Mouse (Mus musculus): ENCODE measurements around the gene Rapgef4. TPM values are rescaled to one million over a fixed set of nuclear protein-coding genes. Genes with fewer than 3 reads are reported as not detected.

Rapgef4 gene
- polyA plus RNA-seq, 1 experiment from 2014 or later = 18.3 TPM

DNA sequence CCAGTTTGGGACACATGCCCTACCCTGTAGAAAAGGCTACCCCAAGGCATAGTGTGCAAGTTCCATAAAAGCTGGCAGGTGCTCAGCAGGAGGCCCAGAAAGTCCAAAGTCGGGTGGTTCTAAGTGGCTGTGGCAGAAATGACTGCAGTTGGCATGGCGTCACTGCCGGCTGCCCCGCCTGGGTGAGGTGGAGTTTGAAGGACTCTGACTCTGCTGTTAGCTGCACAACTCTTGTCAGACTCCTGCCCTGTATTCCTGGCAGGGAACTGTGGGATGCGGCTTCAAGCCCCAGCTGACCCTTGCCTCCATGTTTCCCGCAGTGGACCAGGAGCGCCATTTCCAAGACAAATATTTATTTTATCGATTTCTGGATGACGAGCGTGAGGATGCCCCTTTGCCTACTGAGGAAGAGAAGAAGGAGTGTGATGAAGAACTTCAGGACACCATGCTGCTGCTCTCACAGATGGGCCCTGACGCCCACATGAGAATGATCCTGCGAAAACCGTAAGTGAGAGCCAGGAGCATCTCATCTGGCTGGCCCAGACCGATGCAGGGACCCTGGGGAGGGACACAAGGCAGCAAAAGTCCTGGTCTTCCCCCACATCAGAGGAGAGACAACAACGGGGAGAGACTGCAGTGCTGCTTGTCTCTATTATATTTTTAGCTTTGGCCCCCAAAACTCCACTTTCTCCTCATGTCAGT is 198.7 kb downstream of the Rapgef4 start:
- Histone ChIP-seq H3K36me3 (ENCODE audit: control insufficient read depth, insufficient read depth, low read length) (no peaks in the 10 kb centered on the region), H3K9ac (replicated peaks; ENCODE audit: low read length) (no peak overlapping the region), H3K4me1 (ENCODE audit: control insufficient read depth, insufficient read depth, low read length) (peaks cover 9% of the 10 kb centered on the region; the same call in 1 of the 2 replicates), H3K4me3 (replicated peaks; ENCODE audit: low read depth, low read length) (no peak overlapping the region), H3K27ac (replicated peaks; ENCODE audit: low read depth, low read length) (no peak overlapping the region), H3K9me3 (ENCODE audit: control insufficient read depth, low read length) (no peaks in the 10 kb centered on the region), H3K4me2 (ENCODE audit: low read length) (no peak overlapping the region), H3K27me3 (ENCODE audit: control insufficient read depth, insufficient read depth, low read length) (no peaks in the 10 kb centered on the region)
- WGBS = 95% methylated on average over 15 of the region's 15 CpGs
- ATAC-seq (ENCODE audit: low FRiP score, low TSS enrichment) = no peak
- DNase-seq = no peak

DNA sequence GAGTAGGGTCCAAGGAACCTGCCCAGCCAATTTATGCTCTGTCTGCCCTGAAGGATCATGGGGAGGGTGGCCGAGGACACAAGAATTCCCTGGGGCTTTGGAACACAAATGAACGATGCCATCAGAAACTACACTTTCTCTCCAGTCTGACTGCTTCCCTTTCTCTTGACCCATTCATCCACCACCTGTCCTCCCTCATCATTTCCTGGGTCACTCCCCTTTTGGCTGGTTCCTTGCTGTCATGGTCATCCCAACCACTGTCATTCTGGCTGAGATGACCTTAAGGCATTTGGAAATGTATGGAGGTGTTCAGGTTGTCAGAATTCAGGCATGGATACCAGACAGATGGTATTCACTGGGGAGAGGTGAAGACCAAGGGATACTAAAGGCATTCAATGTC is 200.4 kb downstream of the Rapgef4 start:
- Histone ChIP-seq H3K4me1 (ENCODE audit: control insufficient read depth, insufficient read depth, low read length) (peaks cover 3% of the 10 kb centered on the region; the same call in 1 of the 2 replicates), H3K9ac (replicated peaks; ENCODE audit: low read length) (no peak overlapping the region), H3K27me3 (ENCODE audit: control insufficient read depth, insufficient read depth, low read length) (no peaks in the 10 kb centered on the region), H3K27ac (replicated peaks; ENCODE audit: low read depth, low read length) (no peak overlapping the region), H3K9me3 (ENCODE audit: control insufficient read depth, low read length) (no peaks in the 10 kb centered on the region), H3K4me2 (ENCODE audit: low read length) (no peak overlapping the region), H3K36me3 (ENCODE audit: control insufficient read depth, insufficient read depth, low read length) (no peaks in the 10 kb centered on the region), H3K4me3 (replicated peaks; ENCODE audit: low read depth, low read length) (no peak overlapping the region)
- ATAC-seq (ENCODE audit: low FRiP score, low TSS enrichment) (no peak), DNase-seq (no peak)
- WGBS = 64% methylated on average over 2 of the region's 2 CpGs

GRCm38 (mm10) chr2:72183751-72184150 is 202.7 kb downstream of the Rapgef4 start:
- Histone ChIP-seq H3K36me3 (ENCODE audit: control insufficient read depth, insufficient read depth, low read length) (no peaks in the 10 kb centered on the region), H3K4me3 (replicated peaks; ENCODE audit: low read depth, low read length) (no peak overlapping the region), H3K9ac (replicated peaks; ENCODE audit: low read length) (no peak overlapping the region), H3K27ac (replicated peaks; ENCODE audit: low read depth, low read length) (no peak overlapping the region), H3K9me3 (ENCODE audit: control insufficient read depth, low read length) (no peaks in the 10 kb centered on the region), H3K27me3 (ENCODE audit: control insufficient read depth, insufficient read depth, low read length) (no peaks in the 10 kb centered on the region), H3K4me2 (ENCODE audit: low read length) (no peak overlapping the region), H3K4me1 (ENCODE audit: control insufficient read depth, insufficient read depth, low read length) (peaks cover 3% of the 10 kb centered on the region; the same call in 1 of the 2 replicates)
- DNase-seq = no peak
- no peak for ATAC-seq (ENCODE audit: low FRiP score, low TSS enrichment)
- 79% methylated on average over 3 of the region's 3 CpGs for WGBS

- no peaks in the 10 kb centered on the region for H3K36me3 ChIP-seq (ENCODE audit: control insufficient read depth, insufficient read depth, low read length)
- DNase-seq (no peak), ATAC-seq (ENCODE audit: low FRiP score, low TSS enrichment) (no peak)
- 0 out of 2 replicates have a peak, but pooled peaks cover under 1% of the 10 kb centered on the region for H3K9me3 ChIP-seq (ENCODE audit: control insufficient read depth, low read length)
- no peak overlapping the region for H3K9ac ChIP-seq (replicated peaks; ENCODE audit: low read length)
- no peak overlapping the region for H3K4me2 ChIP-seq (ENCODE audit: low read length)
- WGBS = 78% methylated on average over 6 of the region's 6 CpGs
- H3K4me1 ChIP-seq (ENCODE audit: control insufficient read depth, insufficient read depth, low read length) = no peaks in the 10 kb centered on the region
- no peak overlapping the region for H3K4me3 ChIP-seq (replicated peaks; ENCODE audit: low read depth, low read length)
- no peaks in the 10 kb centered on the region for H3K27me3 ChIP-seq (ENCODE audit: control insufficient read depth, insufficient read depth, low read length)
- H3K27ac ChIP-seq (replicated peaks; ENCODE audit: low read depth, low read length) = no peak overlapping the region
Measured at GRCm38 (mm10) chr2:72196190-72196965, 215.3 kb downstream of the Rapgef4 start.

- Histone ChIP-seq H3K4me3 (replicated peaks; ENCODE audit: low read depth, low read length) (no peak overlapping the region), H3K27me3 (ENCODE audit: control insufficient read depth, insufficient read depth, low read length) (no peaks in the 10 kb centered on the region), H3K9me3 (ENCODE audit: control insufficient read depth, low read length) (no peaks in the 10 kb centered on the region), H3K36me3 (ENCODE audit: control insufficient read depth, insufficient read depth, low read length) (no peaks in the 10 kb centered on the region), H3K4me2 (ENCODE audit: low read length) (no peak overlapping the region), H3K9ac (replicated peaks; ENCODE audit: low read length) (no peak overlapping the region), H3K27ac (replicated peaks; ENCODE audit: low read depth, low read length) (no peak overlapping the region), H3K4me1 (ENCODE audit: control insufficient read depth, insufficient read depth, low read length) (no peaks in the 10 kb centered on the region)
- no peak for DNase-seq
- WGBS = 66% methylated on average over 3 of the region's 3 CpGs
- no peak for ATAC-seq (ENCODE audit: low FRiP score, low TSS enrichment)
Measured at GRCm38 (mm10) chr2:72197026-72197425, 216.0 kb downstream of the Rapgef4 start.

GRCm38 (mm10) chr2:72199451-72199850 is 218.4 kb downstream of the Rapgef4 start:
- Histone ChIP-seq H3K36me3 (ENCODE audit: control insufficient read depth, insufficient read depth, low read length) (no peaks in the 10 kb centered on the region), H3K9me3 (ENCODE audit: control insufficient read depth, low read length) (no peaks in the 10 kb centered on the region), H3K27ac (replicated peaks; ENCODE audit: low read depth, low read length) (no peak overlapping the region), H3K9ac (replicated peaks; ENCODE audit: low read length) (no peak overlapping the region), H3K4me1 (ENCODE audit: control insufficient read depth, insufficient read depth, low read length) (no peaks in the 10 kb centered on the region), H3K4me2 (ENCODE audit: low read length) (no peak overlapping the region), H3K27me3 (ENCODE audit: control insufficient read depth, insufficient read depth, low read length) (no peaks in the 10 kb centered on the region), H3K4me3 (replicated peaks; ENCODE audit: low read depth, low read length) (no peak overlapping the region)
- WGBS = 95% methylated on average over 2 of the region's 2 CpGs
- no peak for DNase-seq
- ATAC-seq (ENCODE audit: low FRiP score, low TSS enrichment) = no peak

- H3K27ac ChIP-seq (replicated peaks; ENCODE audit: low read depth, low read length) = no peak overlapping the region
- H3K9me3 ChIP-seq (ENCODE audit: control insufficient read depth, low read length) = no peaks in the 10 kb centered on the region
- 68% methylated on average over 9 of the region's 9 CpGs for WGBS
- H3K9ac ChIP-seq (replicated peaks; ENCODE audit: low read length) = no peak overlapping the region
- H3K36me3 ChIP-seq (ENCODE audit: control insufficient read depth, insufficient read depth, low read length) = no peaks in the 10 kb centered on the region
- ATAC-seq (ENCODE audit: low FRiP score, low TSS enrichment) (no peak), DNase-seq (no peak)
- H3K4me1 ChIP-seq (ENCODE audit: control insufficient read depth, insufficient read depth, low read length) = no peaks in the 10 kb centered on the region
- H3K4me3 ChIP-seq (replicated peaks; ENCODE audit: low read depth, low read length) = no peak overlapping the region
- no peaks in the 10 kb centered on the region for H3K27me3 ChIP-seq (ENCODE audit: control insufficient read depth, insufficient read depth, low read length)
- no peak overlapping the region for H3K4me2 ChIP-seq (ENCODE audit: low read length)
Measured at GRCm38 (mm10) chr2:72201506-72201905, 220.5 kb downstream of the Rapgef4 start.

DNA sequence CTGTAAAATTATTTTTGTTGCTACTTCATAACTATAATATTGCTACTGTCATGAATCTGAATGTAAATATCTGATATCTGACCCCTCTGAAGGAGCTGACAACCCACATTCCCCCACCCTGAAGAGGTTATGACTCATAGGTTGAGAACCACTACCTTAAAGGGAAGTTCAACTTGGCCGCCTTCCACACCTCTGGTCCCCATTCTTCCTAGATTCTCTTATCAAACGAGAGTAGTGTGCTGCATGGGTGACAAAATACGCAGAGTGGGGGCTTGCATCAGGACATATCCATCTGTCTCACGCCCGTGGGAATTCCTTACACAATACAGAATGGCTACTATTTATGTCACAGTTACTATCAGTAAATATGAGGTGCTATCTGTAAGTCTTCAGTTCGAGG is 221.2 kb downstream of the Rapgef4 start:
- H3K4me2 ChIP-seq (ENCODE audit: low read length) = no peak overlapping the region
- ATAC-seq (ENCODE audit: low FRiP score, low TSS enrichment) (no peak), DNase-seq (no peak)
- no peaks in the 10 kb centered on the region for H3K4me1 ChIP-seq (ENCODE audit: control insufficient read depth, insufficient read depth, low read length)
- 88% methylated on average over 6 of the region's 6 CpGs for WGBS
- no peak overlapping the region for H3K4me3 ChIP-seq (replicated peaks; ENCODE audit: low read depth, low read length)
- no peaks in the 10 kb centered on the region for H3K36me3 ChIP-seq (ENCODE audit: control insufficient read depth, insufficient read depth, low read length)
- H3K27ac ChIP-seq (replicated peaks; ENCODE audit: low read depth, low read length) = no peak overlapping the region
- no peak overlapping the region for H3K9ac ChIP-seq (replicated peaks; ENCODE audit: low read length)
- H3K9me3 ChIP-seq (ENCODE audit: control insufficient read depth, low read length) = no peaks in the 10 kb centered on the region
- H3K27me3 ChIP-seq (ENCODE audit: control insufficient read depth, insufficient read depth, low read length) = no peaks in the 10 kb centered on the region

DNA sequence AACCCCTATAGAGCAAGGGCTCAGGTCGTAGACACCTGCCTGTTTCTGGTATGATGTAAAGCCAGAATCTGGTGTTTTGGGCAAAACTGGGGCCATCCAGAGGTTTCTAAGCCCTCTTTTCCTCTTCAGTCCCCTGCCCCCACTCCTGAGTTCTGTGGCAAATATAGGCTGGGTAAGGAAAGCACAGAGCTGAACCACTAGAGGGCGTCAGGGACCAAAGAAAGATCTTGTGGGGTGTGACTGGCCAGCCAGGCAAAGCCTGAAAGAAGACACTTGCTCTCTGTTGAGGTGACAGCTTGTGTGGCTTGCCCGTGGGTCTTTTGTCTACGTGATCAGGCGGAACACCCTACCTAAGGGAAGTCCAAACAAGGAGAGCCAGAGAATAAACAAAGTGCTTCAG is 222.6 kb downstream of the Rapgef4 start:
- Histone ChIP-seq H3K27ac (replicated peaks; ENCODE audit: low read depth, low read length) (no peak overlapping the region), H3K36me3 (ENCODE audit: control insufficient read depth, insufficient read depth, low read length) (no peaks in the 10 kb centered on the region), H3K4me1 (ENCODE audit: control insufficient read depth, insufficient read depth, low read length) (no peaks in the 10 kb centered on the region), H3K9ac (replicated peaks; ENCODE audit: low read length) (no peak overlapping the region), H3K9me3 (ENCODE audit: control insufficient read depth, low read length) (no peaks in the 10 kb centered on the region), H3K27me3 (ENCODE audit: control insufficient read depth, insufficient read depth, low read length) (no peaks in the 10 kb centered on the region), H3K4me2 (ENCODE audit: low read length) (peak overlapping the region; percentile 32), H3K4me3 (replicated peaks; ENCODE audit: low read depth, low read length) (no peak overlapping the region)
- ATAC-seq (ENCODE audit: low FRiP score, low TSS enrichment) (no peak; the same call in 1 of the 2 replicates), DNase-seq (peak; percentile 90)
- 8% methylated on average over 5 of the region's 5 CpGs for WGBS

All from midbrain, embryonic 14.5 days (tissue).